Mouse (Mus musculus): ENCODE measurements at regions not wholly inside any gene's neighbourhood (a gene's known extent, or its start where the extent isn't known, plus 50 kb on each side); places are given as distances from the start of the nearest gene placed in this dataset.
A peak's percentile ranks its signal among the peaks of the same experiment; 100 is the strongest.

DNA sequence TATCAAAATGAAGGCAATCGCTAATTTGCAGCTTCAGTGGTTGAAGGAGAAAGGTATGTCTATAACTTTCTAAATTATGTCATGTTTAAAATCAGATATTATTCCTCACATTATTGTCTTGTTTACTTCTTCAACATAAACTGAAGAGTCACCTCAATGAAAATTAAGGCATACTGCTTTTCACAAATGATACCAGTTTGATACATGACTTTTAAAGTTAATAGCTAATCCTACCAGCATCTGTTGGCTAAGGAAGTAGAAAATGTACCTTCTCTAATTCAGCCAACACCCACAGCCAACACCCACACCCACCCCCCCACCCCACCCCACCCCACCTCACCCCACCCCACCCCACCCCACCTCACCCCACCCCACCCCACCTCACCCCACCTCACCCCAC, 158.3 kb downstream of the Qdpr start:
- no peak overlapping the region for H3K4me2 ChIP-seq (ENCODE audit: low read depth, low read length)
- H3K9me3 ChIP-seq (ENCODE audit: low read length) = no peaks in the 10 kb centered on the region
- no peaks in the 10 kb centered on the region for H3K36me3 ChIP-seq (ENCODE audit: insufficient read depth, low read length)
- TF ChIP-seq CTCF (IDR thresholded peaks at IDR 0.05; ENCODE audit: low read depth) = no peak
- DNase-seq (ENCODE audit: low spot score) = no peak
- WGBS = 100% methylated on average over 1 of the region's 1 CpGs
- ATAC-seq = no peak
- H3K4me1 ChIP-seq (ENCODE audit: insufficient read depth, low read length) = no peaks in the 10 kb centered on the region
- H3K27ac ChIP-seq = no peak overlapping the region
- no peak overlapping the region for H3K9ac ChIP-seq (replicated peaks; ENCODE audit: low read length)
- H3K4me3 ChIP-seq (ENCODE audit: low read length) = no peak overlapping the region
- no peaks in the 10 kb centered on the region for H3K27me3 ChIP-seq (ENCODE audit: insufficient read depth, low read length)

DNA sequence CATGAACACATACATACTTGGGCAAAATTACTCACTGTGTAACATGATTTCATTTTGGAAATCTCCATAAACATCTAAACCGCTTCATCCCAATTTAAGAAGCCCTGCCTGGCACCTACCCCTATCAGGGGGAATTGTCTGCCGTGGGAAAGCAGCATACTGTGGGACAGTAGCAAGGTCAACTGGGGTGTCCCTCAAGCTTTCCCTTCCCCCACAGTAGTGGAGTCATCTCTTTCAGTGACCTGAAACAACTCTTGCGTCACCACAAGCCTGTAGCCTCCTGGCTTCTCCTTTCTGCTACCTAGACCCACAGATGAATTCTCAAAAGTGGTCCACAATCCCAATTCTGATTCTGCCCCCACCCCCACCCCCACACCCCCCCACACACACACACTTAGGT, 158.8 kb downstream of the Qdpr start:
- H3K4me1 ChIP-seq (ENCODE audit: insufficient read depth, low read length) = no peaks in the 10 kb centered on the region
- TF ChIP-seq CTCF (IDR thresholded peaks at IDR 0.05; ENCODE audit: low read depth) = no peak
- H3K27me3 ChIP-seq (ENCODE audit: insufficient read depth, low read length) = no peaks in the 10 kb centered on the region
- ATAC-seq (no peak), DNase-seq (ENCODE audit: low spot score) (no peak)
- no peak overlapping the region for H3K27ac ChIP-seq
- no peaks in the 10 kb centered on the region for H3K36me3 ChIP-seq (ENCODE audit: insufficient read depth, low read length)
- WGBS = 94% methylated on average over 3 of the region's 3 CpGs
- no peaks in the 10 kb centered on the region for H3K9me3 ChIP-seq (ENCODE audit: low read length)
- no peak overlapping the region for H3K4me3 ChIP-seq (ENCODE audit: low read length)
- no peak overlapping the region for H3K9ac ChIP-seq (replicated peaks; ENCODE audit: low read length)
- H3K4me2 ChIP-seq (ENCODE audit: low read depth, low read length) = no peak overlapping the region

DNA sequence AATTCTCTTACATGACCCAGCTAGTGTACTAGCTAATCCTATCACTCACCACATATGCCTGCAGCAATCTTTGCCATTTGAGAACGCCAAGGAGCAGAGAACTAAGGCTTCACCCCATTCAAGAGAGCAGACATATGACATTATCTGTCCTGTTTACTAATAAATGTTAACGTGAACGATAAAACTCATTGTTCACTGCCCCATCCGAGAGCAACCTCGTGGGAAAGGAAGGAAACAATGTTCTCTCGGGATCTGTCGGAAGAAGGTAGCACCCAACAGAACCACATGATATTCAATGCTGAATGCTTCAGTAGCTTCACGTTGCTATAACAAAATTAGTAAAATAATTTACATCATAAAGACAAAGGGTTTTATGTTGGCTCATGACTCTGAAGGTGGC, 163.6 kb downstream of the Qdpr start:
- Histone ChIP-seq H3K9ac (replicated peaks; ENCODE audit: low read length) (no peak overlapping the region), H3K4me2 (ENCODE audit: low read depth, low read length) (no peak overlapping the region), H3K36me3 (ENCODE audit: insufficient read depth, low read length) (no peaks in the 10 kb centered on the region), H3K27me3 (ENCODE audit: insufficient read depth, low read length) (no peaks in the 10 kb centered on the region), H3K9me3 (ENCODE audit: low read length) (no peaks in the 10 kb centered on the region), H3K4me1 (ENCODE audit: insufficient read depth, low read length) (no peaks in the 10 kb centered on the region), H3K27ac (no peak overlapping the region), H3K4me3 (ENCODE audit: low read length) (no peak overlapping the region)
- WGBS = 89% methylated on average over 8 of the region's 8 CpGs
- no peak for ATAC-seq
- TF ChIP-seq CTCF (IDR thresholded peaks at IDR 0.05; ENCODE audit: low read depth) = no peak
- no peak for DNase-seq (ENCODE audit: low spot score)

DNA sequence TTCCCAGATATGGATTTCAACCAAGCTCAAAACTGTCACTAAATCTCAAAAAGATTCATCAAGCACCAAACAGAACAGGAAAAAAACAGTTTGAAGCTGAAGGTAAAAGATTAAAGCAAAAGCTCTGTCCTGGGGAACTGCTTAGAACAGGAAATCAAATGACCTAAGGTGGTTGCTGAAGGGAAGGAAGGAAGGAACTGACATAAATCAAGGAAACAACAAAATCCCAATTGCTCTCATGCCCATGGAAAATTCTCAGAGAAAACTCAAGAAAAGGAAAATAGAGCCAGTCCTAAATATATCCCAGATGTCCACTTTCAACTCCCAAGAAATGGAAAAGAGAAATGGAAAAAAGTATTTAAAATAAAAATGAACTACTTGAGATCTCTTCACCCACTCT, 165.4 kb downstream of the Qdpr start:
- Histone ChIP-seq H3K9me3 (ENCODE audit: low read length) (no peaks in the 10 kb centered on the region), H3K4me3 (ENCODE audit: low read length) (no peak overlapping the region), H3K4me2 (ENCODE audit: low read depth, low read length) (no peak overlapping the region), H3K36me3 (ENCODE audit: insufficient read depth, low read length) (no peaks in the 10 kb centered on the region), H3K9ac (replicated peaks; ENCODE audit: low read length) (no peak overlapping the region), H3K4me1 (ENCODE audit: insufficient read depth, low read length) (no peaks in the 10 kb centered on the region), H3K27ac (no peak overlapping the region), H3K27me3 (ENCODE audit: insufficient read depth, low read length) (no peaks in the 10 kb centered on the region)
- TF ChIP-seq CTCF (IDR thresholded peaks at IDR 0.05; ENCODE audit: low read depth) = no peak
- ATAC-seq (no peak), DNase-seq (ENCODE audit: low spot score) (no peak)

DNA sequence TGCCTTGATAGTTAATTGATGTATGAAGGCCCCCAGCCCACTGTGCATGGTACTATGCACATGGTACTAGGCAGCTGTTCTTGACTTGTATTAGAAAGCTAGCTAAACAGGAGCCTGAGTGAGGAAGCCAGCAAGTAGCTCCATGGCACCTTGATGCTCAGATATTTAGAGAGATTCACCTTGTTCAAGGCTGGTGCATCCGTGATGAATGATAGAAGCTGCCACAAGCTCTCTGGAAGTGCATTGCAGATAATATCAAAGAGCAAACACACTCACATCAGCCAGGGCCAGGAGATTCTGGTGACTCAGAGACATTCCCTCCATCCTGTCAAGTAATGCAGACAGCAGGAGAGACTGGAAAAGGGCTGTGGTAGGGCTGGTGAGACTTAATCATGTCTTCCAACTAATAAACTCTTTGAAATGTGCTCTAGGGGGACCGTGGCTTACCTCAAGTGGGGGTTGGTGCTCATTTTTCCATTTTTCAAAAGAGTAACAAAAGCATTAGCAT, 166.1 kb downstream of the Qdpr start:
- H3K9me3 ChIP-seq (ENCODE audit: low read length) = no peaks in the 10 kb centered on the region
- TF ChIP-seq CTCF (IDR thresholded peaks at IDR 0.05; ENCODE audit: low read depth) = no peak
- no peak for ATAC-seq
- H3K4me2 ChIP-seq (ENCODE audit: low read depth, low read length) = no peak overlapping the region
- no peak for DNase-seq (ENCODE audit: low spot score)
- no peaks in the 10 kb centered on the region for H3K36me3 ChIP-seq (ENCODE audit: insufficient read depth, low read length)
- no peak overlapping the region for H3K9ac ChIP-seq (replicated peaks; ENCODE audit: low read length)
- no peaks in the 10 kb centered on the region for H3K27me3 ChIP-seq (ENCODE audit: insufficient read depth, low read length)
- H3K27ac ChIP-seq = no peak overlapping the region
- WGBS = 58% methylated on average over 2 of the region's 2 CpGs
- no peak overlapping the region for H3K4me3 ChIP-seq (ENCODE audit: low read length)
- no peaks in the 10 kb centered on the region for H3K4me1 ChIP-seq (ENCODE audit: insufficient read depth, low read length)

DNA sequence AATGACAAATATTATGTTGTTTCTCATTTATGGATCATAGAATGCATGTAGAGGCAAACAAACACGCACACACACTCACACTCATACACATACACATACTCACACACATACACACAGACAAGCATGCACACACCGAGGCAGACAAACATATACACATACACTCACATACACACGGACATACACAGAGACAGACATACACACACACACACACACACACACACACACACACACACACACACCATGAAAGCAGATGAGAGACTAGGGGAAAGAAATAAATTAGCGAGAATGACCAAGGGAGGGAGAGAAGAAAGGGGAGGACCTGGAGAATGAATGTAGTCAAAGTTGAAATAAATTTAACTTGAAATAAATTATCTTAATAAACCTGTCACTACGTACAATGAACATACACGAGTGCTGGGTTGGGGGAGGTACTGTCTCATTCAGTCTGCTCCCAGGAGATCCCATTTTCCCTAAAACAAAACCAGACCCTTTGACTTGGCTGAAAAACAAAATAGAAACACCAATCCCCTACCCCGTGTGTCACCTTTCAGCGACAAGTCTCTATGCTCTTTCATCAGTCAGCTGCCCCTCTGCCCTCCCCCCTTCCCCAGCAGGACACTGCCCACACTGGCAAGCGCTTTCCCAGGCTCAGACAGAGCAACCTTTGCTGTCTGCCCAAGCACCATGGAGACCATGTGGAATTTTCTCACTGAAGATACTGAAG, 167.7 kb downstream of the Qdpr start:
- no peaks in the 10 kb centered on the region for H3K36me3 ChIP-seq (ENCODE audit: insufficient read depth, low read length)
- WGBS = 31% methylated on average over 9 of the region's 9 CpGs
- H3K27ac ChIP-seq = no peak overlapping the region
- no peak overlapping the region for H3K4me2 ChIP-seq (ENCODE audit: low read depth, low read length)
- no peak overlapping the region for H3K9ac ChIP-seq (replicated peaks; ENCODE audit: low read length)
- peak; percentile 68 for ATAC-seq
- DNase-seq (ENCODE audit: low spot score) = peak; percentile 45
- H3K4me1 ChIP-seq (ENCODE audit: insufficient read depth, low read length) = no peaks in the 10 kb centered on the region
- no peaks in the 10 kb centered on the region for H3K27me3 ChIP-seq (ENCODE audit: insufficient read depth, low read length)
- TF ChIP-seq CTCF (IDR thresholded peaks at IDR 0.05; ENCODE audit: low read depth) = no peak
- H3K9me3 ChIP-seq (ENCODE audit: low read length) = no peaks in the 10 kb centered on the region
- no peak overlapping the region for H3K4me3 ChIP-seq (ENCODE audit: low read length)

DNA sequence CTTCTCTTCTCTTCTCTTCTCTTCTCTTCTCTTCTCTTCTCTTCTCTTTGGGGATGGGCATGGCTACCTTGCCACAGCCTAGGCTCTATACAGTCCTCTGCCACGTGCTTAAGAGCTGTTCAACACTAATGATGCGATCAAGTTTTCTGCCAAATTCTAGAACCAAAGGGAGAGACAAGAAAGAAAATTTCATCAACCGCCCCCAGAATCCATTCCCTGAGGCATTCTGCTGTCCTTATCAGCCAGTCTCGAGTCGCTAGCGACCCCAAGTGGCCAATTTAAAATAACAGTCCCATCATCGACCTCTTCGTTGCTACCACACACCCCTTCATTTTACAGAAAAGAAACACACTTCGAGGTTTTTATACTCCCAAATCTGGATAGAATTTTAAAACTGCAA, 171.5 kb downstream of the Qdpr start:
- TF ChIP-seq CTCF (IDR thresholded peaks at IDR 0.05; ENCODE audit: low read depth) = peak; percentile 87
- ATAC-seq = peak; percentile 88
- Histone ChIP-seq H3K9me3 (ENCODE audit: low read length) (no peaks in the 10 kb centered on the region), H3K27me3 (ENCODE audit: insufficient read depth, low read length) (no peaks in the 10 kb centered on the region), H3K4me1 (ENCODE audit: insufficient read depth, low read length) (no peaks in the 10 kb centered on the region), H3K27ac (peak overlapping the region; percentile 45; the same call in 1 of the 2 replicates), H3K4me2 (ENCODE audit: low read depth, low read length) (peak overlapping the region; percentile 65), H3K9ac (replicated peaks; ENCODE audit: low read length) (peak overlapping the region; percentile 50; the same call in 1 of the 2 replicates), H3K4me3 (ENCODE audit: low read length) (peak overlapping the region; percentile 35), H3K36me3 (ENCODE audit: insufficient read depth, low read length) (no peaks in the 10 kb centered on the region)
- peak; percentile 95 for DNase-seq (ENCODE audit: low spot score)
- WGBS = 2% methylated on average over 9 of the region's 9 CpGs
